Mouse (Mus musculus) ovary, adult 18-20 months (tissue): ENCODE data around the gene Cdk5rap3.

Experiments used
- DNase-seq: peaks from one replicate; pipeline ENCODE4 v3.0.0; 2022; ENCODE audit warnings: low spot score, mixed read lengths

The Cdk5rap3 gene

GRCm38 (mm10) chr11:96859635-96860034, 56.7 kb downstream of the Cdk5rap3 start:
- no peak for DNase-seq

DNA sequence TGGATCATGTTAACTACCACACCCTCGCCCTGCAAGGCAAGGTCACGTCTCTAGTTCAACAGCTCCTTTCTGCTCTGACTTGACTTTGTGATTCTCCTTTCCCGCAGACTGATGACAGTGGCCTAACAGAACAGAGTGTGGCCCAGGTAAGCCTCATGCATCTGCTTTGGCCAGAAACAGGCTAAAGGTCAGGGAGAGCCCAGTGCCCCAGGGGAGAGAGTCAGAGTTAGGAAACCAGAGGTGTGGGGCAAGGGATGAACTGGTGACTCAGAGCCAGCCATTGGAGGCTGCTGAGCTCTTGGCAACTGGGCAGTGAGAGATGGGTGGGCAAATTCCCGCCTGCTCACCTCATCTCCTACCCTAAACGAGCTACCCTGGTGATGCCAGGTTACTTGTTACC, 58.9 kb downstream of the Cdk5rap3 start:
- DNase-seq, result no peak
